Mouse (Mus musculus) adipocyte (in vitro differentiated cells): ENCODE results near the gene Olfr292.
A peak's percentile ranks its signal among the peaks of the same experiment; 100 is the strongest.

Experiments
- DNase-seq: peaks from one replicate; pipeline ENCODE4 v3.0.0-alpha.2; 2016; ENCODE audit warnings: low spot score

Olfr292 gene

GRCm38 (mm10) chr7:86688030-86688429 lies at the start of gene Olfr292:
TSS of gene Olfr292 (plus strand) at chr7:86688330.
- DNase-seq, result no peak

- no peak for DNase-seq
Measured at GRCm38 (mm10) chr7:86648761-86649160, 39.4 kb upstream of the Olfr292 start, which contains the start of gene Olfr293. TSS of gene Olfr293 (plus strand) at chr7:86649061.

- DNase-seq, result peak; percentile 23
Measured at GRCm38 (mm10) chr7:86725013-86725412, 36.9 kb downstream of the Olfr292 start.
